Mouse (Mus musculus): Measurements from ENCODE around the gene Tedc2.

DNA sequence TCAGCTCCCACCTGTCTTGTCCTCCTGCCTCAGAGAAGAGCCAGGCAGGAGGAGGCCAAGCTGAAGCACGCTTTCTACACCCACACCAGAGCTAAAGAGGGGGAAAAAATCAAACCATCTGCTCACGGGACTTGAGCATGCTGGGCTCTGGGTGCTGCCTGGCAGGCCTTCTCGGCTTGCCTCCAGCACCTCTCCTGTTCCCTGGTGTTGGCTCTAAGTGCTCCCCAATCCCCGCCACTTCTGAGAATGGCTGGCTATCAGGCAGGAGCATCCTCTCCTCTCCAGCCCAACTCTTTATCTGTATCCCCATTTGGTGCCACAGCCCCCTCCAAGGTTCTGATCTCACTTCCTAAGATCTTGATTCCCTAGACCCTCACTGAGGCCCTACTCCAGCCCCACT is 21.4 kb downstream of the Tedc2 start:
- TF ChIP-seq RCOR1 (conservative IDR thresholded peaks at IDR 0.05; ENCODE audit: low read depth, low read length) = no peak
- no peak for TF ChIP-seq KAT2A (IDR thresholded peaks at IDR 0.05; ENCODE audit: insufficient replicate concordance, low read length)
- TF ChIP-seq GABPA (IDR thresholded peaks at IDR 0.05; ENCODE audit: insufficient replicate concordance, low read depth, low read length) = no peak
- TF ChIP-seq CTCF (conservative IDR thresholded peaks at IDR 0.05 in 1 of 2, IDR thresholded peaks at IDR 0.05 in 1 of 2; ENCODE audit: low read depth in 2 of 2, low read length in 2 of 2) = no peak
- TF ChIP-seq EP300 (IDR thresholded peaks at IDR 0.05; ENCODE audit: low read length) = no peak
- TF ChIP-seq MAFK (IDR thresholded peaks at IDR 0.05; ENCODE audit: insufficient replicate concordance, low read length) = no peak
- TF ChIP-seq MAX (IDR thresholded peaks at IDR 0.05; ENCODE audit: low read length) = no peak
- TF ChIP-seq POLR2A (IDR thresholded peaks at IDR 0.05; ENCODE audit: low read depth, low read length) = no peak
- no peak for TF ChIP-seq UBTF (IDR thresholded peaks at IDR 0.05; ENCODE audit: low read depth, low read length)

Measured in CH12.LX (cell line).